Mouse (Mus musculus) embryonic facial prominence, embryonic 13.5 days (tissue): Measurements from ENCODE around the gene Megf9. TPM values are rescaled to one million over a fixed set of nuclear protein-coding genes. Genes with fewer than 3 reads are reported as not detected.

Experiments used
- ATAC-seq: fragments of 200-750 bp; cut with Nextera tagmentation; 2 replicates; pipeline ENCODE4 v1.8.0; 2017; ENCODE audit warnings: low read depth; ENCODE audit not compliant: insufficient number of reproducible peaks, insufficient read depth, low FRiP score, low TSS enrichment
- H3K27ac ChIP-seq: fragments of 300-500 bp; sonication (generic); 2 replicates; pipeline ENCODE4 v1.5.1; 2015; ENCODE audit warnings: moderate library complexity, mild to moderate bottlenecking, inconsistent platforms
- H3K27me3 ChIP-seq: fragments of 300-500 bp; sonication (generic); 2 replicates; pipeline ENCODE4 v1.6.1; 2015; ENCODE audit warnings: mild to moderate bottlenecking, inconsistent platforms
- H3K36me3 ChIP-seq: fragments of 300-500 bp; sonication (generic); 2 replicates; pipeline ENCODE4 v1.6.1; 2015; ENCODE audit warnings: mild to moderate bottlenecking, inconsistent platforms
- H3K4me1 ChIP-seq: fragments of 300-500 bp; sonication (generic); 2 replicates; pipeline ENCODE4 v1.6.1; 2015; ENCODE audit warnings: inconsistent platforms
- H3K4me2 ChIP-seq: fragments of 300-500 bp; sonication (generic); 2 replicates; pipeline ENCODE4 v1.6.1; 2015; ENCODE audit warnings: moderate library complexity, mild to moderate bottlenecking, inconsistent platforms
- H3K4me3 ChIP-seq: fragments of 300-500 bp; sonication (generic); 2 replicates; pipeline ENCODE4 v1.5.1; 2015; ENCODE audit warnings: mild to moderate bottlenecking, inconsistent platforms
- H3K9ac ChIP-seq: fragments of 300-500 bp; sonication (generic); 2 replicates; pipeline ENCODE4 v1.6.1; 2015; ENCODE audit warnings: mild to moderate bottlenecking, inconsistent platforms
- H3K9me3 ChIP-seq: fragments of 300-500 bp; sonication (generic); 2 replicates; pipeline ENCODE4 v1.6.1; 2016; ENCODE audit warnings: inconsistent platforms
- WGBS: fragments of 180-500 bp; shearing (Covaris S2); methylation state at CpG from one replicate; pipeline ENCODE4 v1.1.7; 2015; ENCODE audit warnings: mixed read lengths; 5-methylcytosine and 5-hydroxymethylcytosine counted together
- polyA plus RNA-seq: library from polyadenylated mRNA; unstranded; fragments of >200 nt; fragmentation: Nextera tagmentation; extraction: Ambion mirVana; gene quantifications from 2 replicates; pipeline ENCODE4 v1.2.1, GENCODE M21; 2015

The Megf9 gene
- polyA plus RNA-seq, 1 experiment from 2014 or later: 13.0 TPM

DNA sequence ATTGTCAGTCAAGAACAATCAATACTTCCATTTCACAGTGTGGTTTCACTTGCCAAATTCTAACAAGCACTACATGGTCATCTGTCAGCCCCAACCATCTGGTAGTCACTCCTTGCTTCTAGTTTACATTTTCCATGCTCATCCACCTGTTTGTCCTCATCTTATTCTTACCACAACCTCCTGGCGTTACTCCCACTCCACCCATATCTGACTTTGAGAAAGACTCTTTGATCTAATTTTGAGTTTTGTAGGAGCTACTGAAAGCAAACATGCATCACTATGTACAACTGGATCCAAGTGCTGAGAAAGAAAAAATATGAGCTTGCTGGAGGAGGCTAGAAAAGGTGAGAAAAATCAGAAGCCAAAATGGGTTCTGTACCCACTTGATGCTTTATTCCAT, 17.1 kb downstream of the Megf9 start:
- Histone ChIP-seq H3K27ac (no peak overlapping the region), H3K27me3 (no peaks in the 10 kb centered on the region), H3K4me3 (no peak overlapping the region), H3K36me3 (no peaks in the 10 kb centered on the region), H3K9ac (no peak overlapping the region), H3K9me3 (no peaks in the 10 kb centered on the region), H3K4me2 (no peak overlapping the region), H3K4me1 (no peaks in the 10 kb centered on the region)
- 68% methylated on average over 1 of the region's 1 CpGs for WGBS
- no peak for ATAC-seq

GRCm38 (mm10) chr4:70516289-70516688, 18.5 kb downstream of the Megf9 start:
- no peak overlapping the region for H3K9ac ChIP-seq
- no peak for ATAC-seq
- H3K4me3 ChIP-seq: no peak overlapping the region
- 91% methylated on average over 6 of the region's 6 CpGs for WGBS
- no peaks in the 10 kb centered on the region for H3K9me3 ChIP-seq
- no peaks in the 10 kb centered on the region for H3K4me1 ChIP-seq
- no peak overlapping the region for H3K4me2 ChIP-seq
- no peaks in the 10 kb centered on the region for H3K27me3 ChIP-seq
- H3K36me3 ChIP-seq: no peaks in the 10 kb centered on the region
- H3K27ac ChIP-seq: no peak overlapping the region

DNA sequence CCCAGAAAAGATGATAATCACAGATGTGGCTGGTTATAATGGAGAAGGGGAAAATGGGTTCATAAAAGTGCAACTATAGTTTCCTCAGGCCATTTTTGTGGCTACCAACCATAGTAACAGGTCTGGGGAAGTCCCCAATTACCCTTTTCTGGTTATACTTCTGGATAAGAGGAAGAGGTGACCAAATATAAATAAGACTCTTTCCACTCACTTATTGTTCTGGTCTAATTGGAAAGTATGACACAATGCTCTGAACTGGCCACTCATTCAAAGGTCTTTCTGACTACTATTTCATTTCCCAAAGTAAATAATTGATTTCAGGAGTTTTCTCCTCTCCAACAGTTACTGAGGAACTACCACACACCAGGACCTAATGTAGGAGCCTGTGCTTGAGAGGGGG, 19.3 kb downstream of the Megf9 start:
- no peaks in the 10 kb centered on the region for H3K4me1 ChIP-seq
- ATAC-seq: no peak
- no peaks in the 10 kb centered on the region for H3K27me3 ChIP-seq
- H3K4me2 ChIP-seq: no peak overlapping the region
- H3K4me3 ChIP-seq: no peak overlapping the region
- H3K27ac ChIP-seq: no peak overlapping the region
- no peaks in the 10 kb centered on the region for H3K9me3 ChIP-seq
- no peaks in the 10 kb centered on the region for H3K36me3 ChIP-seq
- no peak overlapping the region for H3K9ac ChIP-seq

DNA sequence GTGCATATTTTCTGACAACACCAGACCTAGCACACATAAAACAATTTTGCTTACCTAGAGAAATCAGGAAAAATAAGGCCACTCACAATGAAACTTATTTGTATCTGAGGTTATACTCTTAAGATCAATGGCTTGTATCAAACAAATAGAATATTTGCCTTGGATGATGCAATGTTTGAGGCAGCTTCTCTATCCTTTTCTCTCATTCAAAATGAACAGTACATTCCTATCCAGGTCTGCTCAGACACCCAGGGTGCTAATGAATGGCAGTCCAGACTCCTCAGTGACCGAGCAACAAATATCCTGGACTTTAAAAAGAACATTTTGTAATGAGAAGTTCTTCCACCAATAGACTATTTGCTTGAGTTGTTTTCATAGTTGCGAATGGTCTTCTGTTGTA, 24.8 kb downstream of the Megf9 start:
- WGBS: 76% methylated on average over 2 of the region's 2 CpGs
- Histone ChIP-seq H3K4me2 (no peak overlapping the region), H3K27ac (no peak overlapping the region), H3K9me3 (no peaks in the 10 kb centered on the region), H3K27me3 (no peaks in the 10 kb centered on the region), H3K4me1 (no peaks in the 10 kb centered on the region), H3K4me3 (no peak overlapping the region), H3K9ac (no peak overlapping the region), H3K36me3 (no peaks in the 10 kb centered on the region)
- ATAC-seq: no peak

GRCm38 (mm10) chr4:70509565-70509964, 25.2 kb downstream of the Megf9 start:
- Histone ChIP-seq H3K36me3 (no peaks in the 10 kb centered on the region), H3K4me2 (no peak overlapping the region), H3K27me3 (no peaks in the 10 kb centered on the region), H3K9ac (no peak overlapping the region), H3K4me1 (no peaks in the 10 kb centered on the region), H3K9me3 (no peaks in the 10 kb centered on the region), H3K4me3 (no peak overlapping the region), H3K27ac (no peak overlapping the region)
- 32% methylated on average over 2 of the region's 2 CpGs for WGBS
- no peak for ATAC-seq

DNA sequence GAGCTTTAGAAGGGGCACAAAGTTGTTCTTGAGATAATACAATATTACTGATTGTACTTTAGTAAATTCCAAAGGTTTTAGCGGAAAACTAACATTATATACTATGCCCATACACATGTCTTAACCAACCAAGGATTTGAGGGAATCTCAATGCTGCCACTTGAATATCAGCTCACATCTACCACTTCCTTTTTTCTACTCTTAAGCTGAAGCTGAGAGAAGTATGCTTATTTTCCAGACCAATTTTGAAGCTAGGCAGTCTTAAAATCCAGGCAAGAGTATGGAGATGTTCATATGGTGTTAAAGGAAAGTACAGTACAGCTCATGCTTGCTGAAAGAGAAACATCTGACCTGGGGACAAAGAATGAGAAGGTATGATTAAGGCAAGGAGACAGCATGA, 26.6 kb downstream of the Megf9 start:
- no peaks in the 10 kb centered on the region for H3K4me1 ChIP-seq
- ATAC-seq: no peak
- no peak overlapping the region for H3K4me3 ChIP-seq
- H3K27ac ChIP-seq: no peak overlapping the region
- no peaks in the 10 kb centered on the region for H3K36me3 ChIP-seq
- H3K9me3 ChIP-seq: no peaks in the 10 kb centered on the region
- 92% methylated on average over 1 of the region's 1 CpGs for WGBS
- H3K4me2 ChIP-seq: no peak overlapping the region
- H3K9ac ChIP-seq: no peak overlapping the region
- H3K27me3 ChIP-seq: no peaks in the 10 kb centered on the region

DNA sequence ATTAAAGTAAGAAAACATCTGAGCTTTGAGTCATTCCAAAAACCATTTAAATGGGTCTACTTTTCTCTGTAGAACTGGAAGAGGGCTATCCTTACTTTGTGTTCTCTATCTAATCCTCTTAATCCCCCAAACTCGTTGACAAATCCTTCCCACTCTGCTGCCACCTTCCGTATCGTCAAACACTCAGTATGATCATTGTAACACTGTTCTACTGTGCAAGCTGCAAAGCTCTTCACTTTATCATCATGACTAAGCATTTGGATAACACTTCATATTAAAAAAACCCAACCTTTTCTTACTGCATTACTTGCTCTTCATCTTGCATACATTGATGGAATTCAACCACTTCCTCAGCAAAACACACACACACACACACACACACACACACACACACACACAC, 28.8 kb downstream of the Megf9 start:
- no peaks in the 10 kb centered on the region for H3K9me3 ChIP-seq
- H3K36me3 ChIP-seq: no peaks in the 10 kb centered on the region
- H3K4me1 ChIP-seq: no peaks in the 10 kb centered on the region
- H3K4me2 ChIP-seq: no peak overlapping the region
- H3K9ac ChIP-seq: no peak overlapping the region
- no peak for ATAC-seq
- WGBS: 67% methylated on average over 3 of the region's 3 CpGs
- H3K27me3 ChIP-seq: no peaks in the 10 kb centered on the region
- H3K4me3 ChIP-seq: no peak overlapping the region
- no peak overlapping the region for H3K27ac ChIP-seq

DNA sequence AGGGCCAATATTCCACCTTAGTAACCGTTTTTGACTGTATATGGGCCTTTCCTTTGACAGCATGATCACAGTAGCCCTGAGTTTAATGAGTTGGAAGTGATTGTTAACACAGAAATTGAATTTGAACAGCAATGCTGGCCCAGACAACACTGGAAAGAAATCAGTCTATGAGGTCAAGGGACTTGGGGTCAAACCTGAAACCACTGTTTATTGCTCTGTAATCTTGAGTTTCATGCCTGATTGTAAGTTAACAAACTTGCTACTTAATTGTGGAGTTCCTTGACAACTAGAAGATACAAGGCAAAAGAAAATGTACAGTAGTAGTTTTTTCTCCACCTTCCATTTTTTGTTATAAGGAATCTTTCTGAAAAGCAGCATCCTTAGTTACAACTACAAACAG, 31.0 kb downstream of the Megf9 start:
- ATAC-seq: no peak
- no peaks in the 10 kb centered on the region for H3K36me3 ChIP-seq
- no peaks in the 10 kb centered on the region for H3K27me3 ChIP-seq
- 74% methylated on average over 1 of the region's 1 CpGs for WGBS
- no peaks in the 10 kb centered on the region for H3K4me1 ChIP-seq
- H3K4me2 ChIP-seq: no peak overlapping the region
- no peaks in the 10 kb centered on the region for H3K9me3 ChIP-seq
- H3K9ac ChIP-seq: no peak overlapping the region
- H3K4me3 ChIP-seq: no peak overlapping the region
- no peak overlapping the region for H3K27ac ChIP-seq

- H3K27ac ChIP-seq: no peak overlapping the region
- H3K4me2 ChIP-seq: no peak overlapping the region
- no peaks in the 10 kb centered on the region for H3K27me3 ChIP-seq
- no peak for ATAC-seq
- H3K4me3 ChIP-seq: no peak overlapping the region
- no peaks in the 10 kb centered on the region for H3K9me3 ChIP-seq
- no peaks in the 10 kb centered on the region for H3K36me3 ChIP-seq
- no peaks in the 10 kb centered on the region for H3K4me1 ChIP-seq
- 85% methylated on average over 3 of the region's 3 CpGs for WGBS
- no peak overlapping the region for H3K9ac ChIP-seq
Observed at GRCm38 (mm10) chr4:70499285-70499684, 35.5 kb downstream of the Megf9 start.

DNA sequence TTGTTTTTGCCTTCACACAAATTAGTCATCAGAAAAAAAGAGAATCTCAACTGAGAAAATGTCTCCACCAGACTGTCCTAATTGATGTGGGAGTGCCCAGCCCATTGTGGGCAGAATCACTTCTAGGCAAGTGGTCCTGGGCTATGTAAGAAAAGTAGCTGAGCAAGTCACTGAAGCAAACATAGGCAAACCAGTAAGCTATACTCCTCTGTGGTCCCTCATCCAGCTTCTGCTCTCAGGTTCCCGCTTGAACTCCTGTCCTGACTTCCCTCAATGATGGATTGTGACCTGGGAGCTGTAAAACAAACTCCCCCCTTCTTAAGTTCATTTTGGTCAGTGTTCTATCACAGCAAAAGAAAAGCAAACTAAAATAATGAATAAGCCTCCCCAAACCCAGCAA, 37.8 kb downstream of the Megf9 start:
- no peaks in the 10 kb centered on the region for H3K4me1 ChIP-seq
- ATAC-seq: no peak
- H3K4me2 ChIP-seq: no peak overlapping the region
- 72% methylated on average over 1 of the region's 1 CpGs for WGBS
- no peaks in the 10 kb centered on the region for H3K9me3 ChIP-seq
- no peaks in the 10 kb centered on the region for H3K27me3 ChIP-seq
- no peak overlapping the region for H3K4me3 ChIP-seq
- no peak overlapping the region for H3K9ac ChIP-seq
- H3K27ac ChIP-seq: no peak overlapping the region
- H3K36me3 ChIP-seq: no peaks in the 10 kb centered on the region

DNA sequence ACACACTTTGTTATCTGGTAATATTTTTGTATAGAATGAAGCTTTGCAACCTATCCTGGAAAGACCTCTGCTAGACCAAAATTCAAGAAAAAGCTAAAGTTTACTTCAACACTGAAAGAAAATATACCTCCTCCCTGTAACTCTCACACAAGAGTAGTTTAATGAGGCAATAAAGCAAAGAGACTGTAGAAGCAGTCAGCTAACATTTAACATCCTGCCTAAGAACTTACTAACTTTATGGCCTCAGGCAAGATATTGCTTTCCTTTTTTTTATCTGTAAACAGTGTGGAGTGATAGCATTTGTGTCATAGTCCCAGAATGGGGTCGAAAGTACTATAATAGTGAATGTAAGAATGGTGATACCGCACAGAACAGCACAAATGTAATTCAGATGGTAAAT, 45.0 kb downstream of the Megf9 start:
- H3K4me1 ChIP-seq: no peaks in the 10 kb centered on the region
- no peak overlapping the region for H3K4me2 ChIP-seq
- WGBS: 88% methylated on average over 2 of the region's 2 CpGs
- H3K4me3 ChIP-seq: no peak overlapping the region
- H3K27ac ChIP-seq: no peak overlapping the region
- H3K27me3 ChIP-seq: no peaks in the 10 kb centered on the region
- H3K36me3 ChIP-seq: no peaks in the 10 kb centered on the region
- no peak overlapping the region for H3K9ac ChIP-seq
- H3K9me3 ChIP-seq: no peaks in the 10 kb centered on the region
- ATAC-seq: no peak

GRCm38 (mm10) chr4:70488415-70488814, 46.4 kb downstream of the Megf9 start:
- H3K27me3 ChIP-seq: no peaks in the 10 kb centered on the region
- H3K4me3 ChIP-seq: no peak overlapping the region
- H3K9ac ChIP-seq: no peak overlapping the region
- no peaks in the 10 kb centered on the region for H3K36me3 ChIP-seq
- no peaks in the 10 kb centered on the region for H3K9me3 ChIP-seq
- no peak for ATAC-seq
- no peak overlapping the region for H3K27ac ChIP-seq
- 84% methylated on average over 3 of the region's 3 CpGs for WGBS
- H3K4me1 ChIP-seq: no peaks in the 10 kb centered on the region
- H3K4me2 ChIP-seq: no peak overlapping the region

DNA sequence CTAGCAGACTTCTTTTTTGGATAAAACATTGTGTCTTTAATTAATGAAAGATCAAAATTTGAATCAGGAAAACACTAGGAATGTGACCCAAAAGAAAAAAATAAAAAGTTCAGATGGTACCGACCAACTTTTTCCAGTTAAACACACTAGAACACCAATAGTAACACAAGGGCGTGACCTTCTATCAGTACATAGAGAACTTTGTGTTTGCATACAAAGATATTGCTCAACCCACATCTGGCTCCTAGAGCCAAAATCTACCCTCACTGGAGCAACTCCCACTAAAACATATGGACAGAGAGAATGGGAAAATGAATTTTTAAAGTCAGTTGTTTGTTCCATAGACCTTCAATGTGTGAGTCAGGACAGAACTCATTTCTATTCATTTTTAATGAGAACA, 50.7 kb downstream of the Megf9 start:
- Histone ChIP-seq H3K27me3 (no peaks in the 10 kb centered on the region), H3K9ac (no peak overlapping the region), H3K36me3 (no peaks in the 10 kb centered on the region), H3K27ac (no peak overlapping the region), H3K4me3 (no peak overlapping the region), H3K9me3 (no peaks in the 10 kb centered on the region), H3K4me1 (no peaks in the 10 kb centered on the region), H3K4me2 (no peak overlapping the region)
- ATAC-seq: no peak
- WGBS: 88% methylated on average over 2 of the region's 2 CpGs
